Mouse (Mus musculus): ENCODE data around the gene Shroom1. TPM values are rescaled to one million over a fixed set of nuclear protein-coding genes. Genes with fewer than 3 reads are reported as not detected.

Gene Shroom1
- total RNA-seq, 2 experiments from 2014 or later, result 3.4 to 4.5 TPM

DNA sequence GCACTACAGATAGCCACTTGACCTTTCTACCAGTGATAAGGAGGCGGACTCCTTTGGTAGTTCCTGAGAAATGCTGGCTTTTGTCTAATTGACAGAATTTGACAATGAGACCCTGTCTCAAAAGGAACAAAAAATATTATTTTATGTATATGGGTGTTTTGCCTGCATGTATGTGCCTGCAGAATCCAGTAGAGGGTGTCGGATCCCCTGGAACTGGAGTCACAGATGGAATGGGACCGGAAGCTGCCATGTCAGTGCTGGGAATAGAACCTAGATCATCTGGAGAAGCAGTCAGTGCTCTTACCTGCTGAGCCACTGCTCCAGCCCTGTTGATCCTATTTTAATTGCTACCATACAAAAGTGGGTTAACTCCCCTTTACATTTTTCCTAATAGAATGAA lies 15.7 kb downstream of the Shroom1 start:
- no peak for DNase-seq (ENCODE audit: extremely low spot score in 1 of 2, low spot score in 2 of 2)
- intact Hi-C loops (cut with DNase I), result loop anchor here (5.0 kb wide), 2 partner anchors 95 to 265 kb away; partner anchors contain the start of gene Kif3a

DNA sequence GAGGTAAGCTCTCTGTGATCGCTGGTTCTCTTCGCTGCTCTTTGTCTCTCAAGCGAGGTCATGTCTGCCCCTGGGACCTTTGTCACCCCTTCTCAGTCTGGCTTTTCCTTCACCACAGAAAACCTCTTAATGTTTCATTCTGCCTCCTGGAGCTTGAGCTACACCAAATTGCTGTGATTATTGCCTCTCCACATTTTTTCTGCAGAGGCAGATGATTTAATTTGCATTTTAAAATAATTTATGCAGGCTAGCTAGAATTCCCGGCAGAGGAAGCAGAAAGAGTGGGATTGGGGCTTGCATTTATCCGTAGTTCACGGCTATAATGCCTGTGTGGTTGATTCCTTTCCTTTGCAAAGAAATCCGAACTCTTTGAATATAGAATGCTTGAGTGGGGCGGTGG lies 18.6 kb downstream of the Shroom1 start:
- DNase-seq (ENCODE audit: extremely low spot score in 1 of 2, low spot score in 2 of 2), result peak in 1 of 2 experiments; percentile 35
- intact Hi-C loops (cut with DNase I), result loop anchor here (2.0 kb wide), 1 partner anchor 45 kb away; no protein-coding TSS in a partner anchor

DNA sequence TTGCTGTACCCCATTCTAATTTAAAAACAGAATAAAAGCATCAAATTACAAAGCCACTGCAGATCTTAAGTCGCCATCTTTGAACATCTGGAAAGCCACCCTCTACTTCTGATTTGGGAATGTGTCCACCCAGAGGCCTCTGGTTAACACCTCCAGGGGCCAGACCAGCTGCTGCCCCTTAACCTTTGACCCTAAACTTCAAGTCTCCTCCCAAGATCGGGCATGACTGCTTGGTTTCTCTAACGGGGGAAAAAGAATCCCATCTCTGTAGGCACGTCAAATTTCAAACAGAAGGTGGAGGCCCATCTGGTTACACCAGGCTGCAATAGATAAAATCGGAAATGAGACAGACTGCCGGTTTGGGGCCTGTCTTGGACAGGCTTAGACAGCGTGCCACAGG lies 20.8 kb downstream of the Shroom1 start:
- no peak for DNase-seq (ENCODE audit: extremely low spot score in 1 of 2, low spot score in 2 of 2)
- intact Hi-C loops (cut with DNase I), result no loop called here

DNA sequence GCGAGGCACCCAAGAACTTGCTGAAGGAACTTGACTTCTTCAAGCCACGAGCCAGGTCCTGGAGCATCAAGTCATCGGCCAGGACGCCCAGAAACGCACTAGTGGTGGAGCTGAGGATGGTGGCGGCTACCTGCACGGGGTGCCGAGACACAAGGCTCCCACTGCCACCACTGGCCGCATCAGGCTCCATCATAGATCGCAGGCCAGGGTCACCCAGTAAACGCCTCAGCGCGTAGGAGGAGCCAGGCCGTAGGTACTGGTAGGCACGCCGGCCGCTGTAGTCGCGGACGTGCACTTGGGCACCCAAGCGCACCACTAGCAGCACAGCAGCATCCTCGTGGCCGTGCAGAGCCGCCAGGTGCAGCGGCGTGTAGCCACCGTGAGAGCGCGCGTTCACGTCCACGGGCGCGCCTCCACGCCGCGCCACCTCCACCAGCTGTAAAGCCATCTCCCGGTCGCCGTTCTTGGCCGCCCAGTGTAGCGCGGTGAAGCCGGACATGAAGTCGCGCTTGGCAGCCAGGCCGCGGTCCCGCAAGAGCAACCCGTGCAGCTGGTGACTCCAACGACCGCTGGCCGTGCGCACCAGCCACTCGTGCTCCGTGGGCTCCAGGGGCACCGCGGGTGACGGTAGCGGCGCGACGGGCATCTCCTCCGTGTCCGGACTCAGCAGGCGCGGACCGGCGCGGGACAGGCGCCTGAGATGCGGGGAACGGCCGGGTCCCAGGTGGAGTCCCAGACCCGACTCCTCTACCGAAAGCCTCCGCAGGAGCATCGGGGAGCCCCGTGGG lies 21.6 kb downstream of the Shroom1 start:
- peak in 1 of 2 experiments; percentile 49 for DNase-seq (ENCODE audit: extremely low spot score in 1 of 2, low spot score in 2 of 2)
- intact Hi-C loops (cut with DNase I), result no loop called here

DNA sequence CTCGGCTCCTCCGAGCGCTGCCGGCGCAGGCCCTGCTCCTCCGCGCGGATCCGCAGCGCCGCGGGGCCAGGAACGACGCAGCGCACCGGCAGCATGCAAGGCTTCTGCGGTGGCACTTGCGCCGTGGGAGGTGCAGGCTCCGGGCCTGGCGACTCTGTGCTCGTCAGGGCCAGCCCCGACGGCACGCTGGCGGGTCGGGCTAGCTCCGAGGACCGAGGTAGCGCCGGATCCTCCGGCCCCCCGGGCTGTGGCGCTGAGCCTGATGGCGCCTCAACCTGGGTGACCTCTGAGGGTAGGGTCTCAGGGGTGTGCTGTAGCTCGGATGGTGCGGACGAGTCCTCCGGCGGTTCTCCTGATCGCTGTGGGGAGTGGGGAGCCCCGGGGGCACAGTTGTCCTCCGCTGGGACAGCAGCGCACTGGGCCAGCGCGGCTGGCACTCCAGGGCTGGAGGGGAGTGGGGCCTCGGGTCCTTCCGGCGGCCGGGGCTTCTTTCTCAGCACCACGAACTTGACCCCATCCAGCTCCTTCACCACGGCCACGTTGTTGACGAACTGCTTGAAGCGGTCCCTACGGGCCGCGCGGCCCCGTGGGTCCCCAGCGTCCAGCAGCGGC lies 22.3 kb downstream of the Shroom1 start:
- intact Hi-C loops (cut with DNase I), result no loop called here

GRCm38 (mm10) chr11:53479783-53480301 lies 22.8 kb downstream of the Shroom1 start, which contains the start of the genes Gm9945 and Sowaha:
TSS of gene Gm9945 (plus strand) at chr11:53480166.
TSS of gene Sowaha (minus strand) at chr11:53480274.
- intact Hi-C loops (cut with DNase I), result no loop called here
- peak; percentile 60 to 61 for DNase-seq (ENCODE audit: extremely low spot score in 1 of 2, low spot score in 2 of 2)

More for the DNA sequence above, 22.3 kb downstream of the Shroom1 start:
- peak in 1 of 2 experiments; percentile 62 for DNase-seq (ENCODE audit: extremely low spot score in 1 of 2, low spot score in 2 of 2)

- intact Hi-C loops (cut with DNase I), result no loop called here
- DNase-seq (ENCODE audit: extremely low spot score in 1 of 2, low spot score in 2 of 2), result no peak
Measured at GRCm38 (mm10) chr11:53481088-53481730, 24.2 kb downstream of the Shroom1 start.

GRCm38 (mm10) chr11:53483159-53483891 lies 26.3 kb downstream of the Shroom1 start:
- DNase-seq (ENCODE audit: extremely low spot score in 1 of 2, low spot score in 2 of 2), result no peak
- intact Hi-C loops (cut with DNase I), result no loop called here

DNA sequence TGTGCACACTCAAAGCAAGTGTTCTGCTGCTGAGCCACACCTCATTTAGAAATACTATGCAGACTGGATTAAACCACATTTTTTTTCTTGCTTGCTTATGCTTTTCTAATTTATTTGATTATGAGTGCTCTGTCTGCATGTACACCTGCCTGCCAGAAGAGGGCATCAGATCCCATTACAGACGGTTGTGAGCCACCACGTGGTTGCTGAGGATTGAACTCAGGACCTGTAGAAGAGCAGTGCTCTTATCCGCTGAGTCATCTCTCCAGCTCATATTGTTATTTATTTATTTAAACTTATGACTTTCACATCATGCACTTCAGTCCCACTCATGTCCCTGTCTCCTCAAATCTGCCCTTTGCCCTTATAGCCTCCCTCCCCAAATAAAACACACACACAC lies 28.7 kb downstream of the Shroom1 start:
- intact Hi-C loops (cut with DNase I), result no loop called here
- DNase-seq (ENCODE audit: extremely low spot score in 1 of 2, low spot score in 2 of 2), result no peak

DNA sequence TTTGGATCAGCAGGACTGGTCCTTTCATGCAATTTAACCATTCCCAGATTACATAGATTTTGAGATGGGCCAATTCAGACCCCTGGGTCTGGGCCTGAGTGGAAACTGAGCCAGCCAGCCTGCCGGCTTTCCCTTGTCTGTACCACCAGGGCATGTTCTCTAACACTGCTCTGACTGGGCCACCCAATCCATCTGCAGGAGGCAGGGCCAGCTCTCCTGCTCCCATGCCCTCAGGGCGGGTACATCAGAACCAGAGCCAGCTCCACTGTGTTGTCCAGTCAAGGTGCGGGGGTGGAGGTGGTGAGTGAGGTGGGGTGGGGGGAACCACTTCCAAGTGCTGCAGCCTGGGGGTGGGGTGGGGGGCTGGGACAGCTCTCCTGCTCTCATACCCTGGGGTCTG lies 29.3 kb downstream of the Shroom1 start:
- intact Hi-C loops (cut with DNase I), result no loop called here
- no peak for DNase-seq (ENCODE audit: extremely low spot score in 1 of 2, low spot score in 2 of 2)

DNA sequence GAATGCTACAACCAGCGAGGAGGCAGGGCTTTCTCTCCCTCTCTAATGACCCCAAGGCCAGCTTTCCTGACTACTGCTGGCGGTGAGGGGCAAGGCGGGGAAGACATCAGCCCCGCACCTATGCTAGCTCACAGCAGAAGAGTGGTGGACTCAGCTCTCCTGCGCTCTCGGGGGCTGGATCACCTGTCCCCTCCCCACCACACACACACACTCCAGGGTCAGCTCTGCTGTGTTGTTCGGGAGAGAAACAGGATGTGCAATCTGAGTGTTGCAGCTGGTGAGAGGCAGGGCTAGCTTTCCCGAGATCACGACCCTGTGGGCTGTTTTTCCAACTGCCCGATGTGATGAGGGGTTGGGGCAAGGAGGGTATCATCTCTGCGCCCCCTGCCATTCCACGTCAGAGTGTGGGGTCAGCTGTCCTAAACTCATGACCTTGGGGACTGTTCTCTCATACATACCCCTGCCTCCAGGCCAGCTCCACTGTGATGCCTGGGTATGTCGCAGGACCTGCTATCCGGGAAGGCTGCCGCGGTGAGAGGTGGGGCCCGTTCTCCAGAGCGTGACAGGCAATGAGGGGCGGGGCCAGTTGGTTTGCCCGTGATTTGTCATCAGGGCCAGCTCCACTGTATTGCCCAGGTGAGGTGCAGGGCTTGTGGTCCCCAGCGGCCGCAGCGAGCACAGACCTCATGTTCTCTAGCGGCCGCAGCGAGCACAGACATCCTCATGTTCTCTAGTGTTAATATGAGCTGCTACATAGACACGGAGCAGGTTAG lies 30.0 kb downstream of the Shroom1 start:
- no peak for DNase-seq (ENCODE audit: extremely low spot score in 1 of 2, low spot score in 2 of 2)
- intact Hi-C loops (cut with DNase I), result no loop called here

DNA sequence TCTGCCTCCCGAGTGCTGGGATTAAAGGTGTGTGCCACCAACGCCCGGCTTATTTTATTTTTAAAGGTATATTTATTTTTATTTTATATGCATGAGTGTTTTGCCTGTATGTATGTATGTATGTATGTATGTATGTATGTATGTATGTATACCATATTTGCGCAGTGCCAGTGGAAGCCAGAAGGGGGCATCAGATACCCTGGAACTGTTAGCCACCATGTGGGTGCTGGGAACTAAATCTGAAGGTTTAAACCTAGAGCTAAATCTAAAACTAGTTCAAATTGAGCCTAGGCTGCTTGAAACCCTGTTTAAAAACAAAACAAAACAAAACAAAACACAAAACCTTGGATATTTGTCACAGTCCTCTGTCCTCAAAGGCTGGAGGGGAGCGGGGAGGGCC lies 32.0 kb downstream of the Shroom1 start:
- intact Hi-C loops (cut with DNase I), result no loop called here
- DNase-seq (ENCODE audit: extremely low spot score in 1 of 2, low spot score in 2 of 2), result no peak

DNA sequence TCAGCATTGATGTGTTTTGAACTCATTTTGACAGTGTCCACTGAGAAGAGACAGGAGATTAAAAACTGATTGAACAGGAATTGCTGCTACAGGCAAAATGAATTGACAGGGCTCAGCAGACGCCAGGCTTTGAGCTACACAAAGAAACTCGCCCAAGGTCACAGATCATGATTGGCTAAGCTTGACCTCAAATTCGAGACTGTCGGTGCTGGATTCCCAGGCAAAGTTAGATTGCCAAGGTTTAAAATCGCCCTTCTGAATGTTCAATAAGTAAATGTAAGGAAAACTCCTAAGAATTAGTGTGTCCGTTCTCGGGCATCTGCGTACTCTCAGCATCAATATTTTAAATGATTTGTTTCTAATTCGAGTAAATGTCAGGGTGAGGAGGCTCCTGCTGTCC lies 32.4 kb downstream of the Shroom1 start:
- no peak for DNase-seq (ENCODE audit: extremely low spot score in 1 of 2, low spot score in 2 of 2)
- intact Hi-C loops (cut with DNase I), result no loop called here

DNA sequence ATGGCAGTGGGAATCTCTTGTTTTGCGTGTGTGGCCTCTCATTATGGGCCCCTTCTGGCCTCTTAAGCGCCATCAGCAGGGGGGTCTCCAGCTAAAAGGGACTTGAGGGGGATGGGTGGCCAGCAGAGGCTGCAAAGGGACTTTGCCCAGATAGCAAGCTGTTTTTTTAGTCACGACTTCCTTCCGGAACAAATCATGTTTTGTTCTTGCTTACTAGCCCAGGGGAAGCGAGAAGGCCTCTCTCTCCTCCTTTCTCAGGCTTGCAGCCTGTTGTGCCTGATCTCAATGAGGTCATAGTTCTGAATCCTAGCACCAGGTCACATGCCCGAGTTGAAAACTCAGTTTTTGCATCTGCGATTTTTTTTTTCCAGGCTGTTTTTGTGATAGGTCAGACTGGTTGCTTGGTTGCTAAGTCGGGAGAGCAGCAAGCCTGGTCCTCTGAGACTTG lies 35.0 kb downstream of the Shroom1 start:
- DNase-seq (ENCODE audit: extremely low spot score in 1 of 2, low spot score in 2 of 2), result no peak
- intact Hi-C loops (cut with DNase I), result no loop called here

DNA sequence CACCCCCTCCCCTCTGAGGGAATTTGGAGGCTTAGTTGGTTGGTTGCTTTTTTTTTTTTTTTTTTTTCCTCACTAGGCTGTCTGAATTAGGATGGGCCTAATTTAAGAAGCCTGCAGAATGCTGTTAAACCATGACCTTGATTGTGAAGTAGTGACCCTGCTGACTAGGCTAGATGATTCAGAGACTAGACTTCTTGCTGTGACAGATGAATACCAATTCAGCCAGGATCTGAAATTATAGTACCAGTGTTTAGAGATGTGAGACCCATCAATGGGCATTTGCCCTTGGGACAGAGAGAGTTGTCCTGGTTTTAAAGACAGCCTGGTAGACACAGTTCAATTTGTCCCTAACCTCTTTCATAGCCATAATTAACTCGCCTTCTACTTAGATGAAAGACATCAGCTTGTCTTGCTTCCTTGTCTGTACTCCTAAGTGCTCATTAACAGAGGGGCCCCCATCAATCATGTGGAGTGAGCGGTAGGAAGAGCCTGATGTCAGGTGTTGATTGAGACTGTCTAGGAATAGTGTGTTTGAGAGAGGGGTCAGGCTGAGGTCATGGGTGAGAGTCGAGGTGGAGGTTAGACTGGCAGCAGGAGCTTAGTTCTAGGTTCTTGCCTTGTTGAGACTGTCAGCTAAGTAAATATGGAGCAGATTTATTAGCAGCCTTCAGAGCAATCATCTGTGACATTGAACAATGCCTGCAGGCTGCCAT lies 36.4 kb downstream of the Shroom1 start:
- DNase-seq (ENCODE audit: extremely low spot score in 1 of 2, low spot score in 2 of 2), result no peak
- intact Hi-C loops (cut with DNase I), result no loop called here

DNA sequence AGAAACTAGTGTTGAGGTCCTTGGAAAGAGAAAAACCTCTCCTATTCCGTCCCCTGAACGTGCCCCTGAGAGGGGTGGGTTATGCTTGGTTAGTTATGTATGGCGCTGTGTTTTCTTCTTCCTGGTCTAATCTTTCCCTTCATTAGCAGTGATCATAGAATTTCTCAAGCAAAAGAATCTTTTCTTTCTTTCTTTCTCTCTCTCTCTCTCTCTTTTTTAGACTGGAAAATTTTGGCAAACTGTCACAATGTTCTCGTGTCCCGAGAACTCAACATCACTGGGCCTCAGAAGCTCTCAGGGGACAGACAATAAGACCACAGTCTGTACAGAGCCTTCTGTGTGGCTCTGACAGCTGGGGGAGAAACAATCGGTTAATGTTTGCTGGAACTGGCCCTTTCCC lies 38.4 kb downstream of the Shroom1 start:
- intact Hi-C loops (cut with DNase I), result no loop called here
- DNase-seq (ENCODE audit: extremely low spot score in 1 of 2, low spot score in 2 of 2), result no peak

DNA sequence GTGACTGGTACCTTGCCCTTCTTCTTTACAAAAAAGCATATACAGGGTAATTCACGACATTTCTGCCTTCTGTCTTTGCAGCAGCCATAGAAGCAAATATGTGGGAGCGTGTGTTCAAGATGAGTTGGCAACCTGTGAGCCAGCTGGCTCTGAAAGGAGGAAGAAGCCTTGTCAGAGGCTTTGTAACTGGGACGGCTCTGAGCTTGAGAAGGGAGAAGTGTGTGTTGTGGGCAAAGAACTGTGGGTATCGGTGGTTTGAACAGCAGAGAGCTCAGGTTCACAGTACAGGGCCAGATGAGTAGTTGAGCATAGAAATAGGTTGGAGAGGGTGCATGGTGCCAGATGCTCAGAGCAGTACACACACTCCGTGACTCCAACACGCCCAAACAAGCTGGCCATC lies 39.9 kb downstream of the Shroom1 start:
- DNase-seq (ENCODE audit: extremely low spot score in 1 of 2, low spot score in 2 of 2), result no peak
- intact Hi-C loops (cut with DNase I), result no loop called here

DNA sequence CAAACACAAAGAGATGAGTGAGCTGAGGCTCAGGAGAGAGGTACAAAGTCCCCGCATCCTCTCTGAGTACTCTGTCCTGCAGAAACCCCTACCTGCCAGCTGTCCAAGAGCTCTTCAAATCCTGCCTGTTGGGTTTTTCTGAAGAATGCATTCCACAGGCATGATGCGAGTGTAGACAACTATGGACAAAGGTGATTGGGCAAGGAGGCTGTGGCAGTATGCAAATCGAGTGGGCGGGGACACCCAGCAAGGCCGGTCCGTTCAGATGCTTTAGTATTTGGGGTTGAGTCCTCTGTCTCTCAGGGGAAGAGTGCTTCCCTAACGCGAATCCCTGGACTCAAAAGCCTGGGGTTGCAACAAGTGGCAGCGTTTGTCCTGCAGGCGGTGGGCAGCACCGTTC lies 43.6 kb downstream of the Shroom1 start:
- intact Hi-C loops (cut with DNase I), result no loop called here
- no peak for DNase-seq (ENCODE audit: extremely low spot score in 1 of 2, low spot score in 2 of 2)

All from left cerebral cortex, postnatal 10 days (tissue).